Mouse (Mus musculus): ENCODE measurements at regions not wholly inside any gene's neighbourhood (a gene's known extent, or its start where the extent isn't known, plus 50 kb on each side); places are given as distances from the start of the nearest gene placed in this dataset.
"Not testable (repeated sequence)": the region's sequence is repeated elsewhere in the genome, so short reads cannot be mapped to it uniquely, and the experiment has no call there.

- no peaks in the 10 kb centered on the region for H3K36me3 ChIP-seq (ENCODE audit: insufficient read depth, low read length)
- H3K4me1 ChIP-seq (replicated peaks; ENCODE audit: low read depth, low read length) = no peaks in the 10 kb centered on the region
- H3K9me3 ChIP-seq (ENCODE audit: low read length) = peaks cover 12% of the 10 kb centered on the region
- no peak overlapping the region for H3K4me3 ChIP-seq (replicated peaks; ENCODE audit: low read length)
- no peak for TF ChIP-seq POU5F1 (IDR thresholded peaks at IDR 0.05; ENCODE audit: borderline replicate concordance, low read length)
- TF ChIP-seq NANOG (IDR thresholded peaks at IDR 0.05; ENCODE audit: borderline replicate concordance, low read length) = no peak
- no peak for TF ChIP-seq CTCF (conservative IDR thresholded peaks at IDR 0.05; ENCODE audit: low read length)
- no peaks in the 10 kb centered on the region for H3K27me3 ChIP-seq (ENCODE audit: insufficient read depth, low read length)
Observed at GRCm38 (mm10) chr2:3864872-3865271, 152.6 kb upstream of the Frmd4a start.

DNA sequence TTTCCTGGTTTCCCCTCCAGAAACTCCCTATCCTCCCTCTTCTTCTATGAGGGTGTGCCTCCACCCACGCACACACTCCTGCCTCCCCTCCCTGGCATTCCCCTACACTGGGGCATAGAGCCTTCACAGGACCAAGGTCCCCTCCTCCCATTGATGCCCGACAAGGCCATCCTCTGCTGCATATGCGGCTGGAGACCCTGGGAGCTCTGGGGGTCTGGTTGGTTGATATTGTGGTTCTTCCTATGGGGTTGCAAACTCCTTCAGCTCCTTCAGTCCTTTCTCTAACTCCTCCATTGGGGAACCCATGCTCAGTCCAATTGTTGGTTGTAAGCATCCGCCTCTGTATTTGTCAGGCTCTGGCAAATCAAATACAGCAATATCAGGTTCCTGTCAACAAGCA is 150.8 kb upstream of the Frmd4a start:
- not testable (repeated sequence) for H3K36me3 ChIP-seq (ENCODE audit: insufficient read depth, low read length); H3K4me3 ChIP-seq (replicated peaks; ENCODE audit: low read length); H3K27me3 ChIP-seq (ENCODE audit: insufficient read depth, low read length); H3K9me3 ChIP-seq (ENCODE audit: low read length); H3K4me1 ChIP-seq (replicated peaks; ENCODE audit: low read depth, low read length)

GRCm38 (mm10) chr2:3869701-3870100 is 147.8 kb upstream of the Frmd4a start:
- no peaks in the 10 kb centered on the region for H3K9me3 ChIP-seq (ENCODE audit: low read length)
- H3K27me3 ChIP-seq (ENCODE audit: insufficient read depth, low read length) = no peaks in the 10 kb centered on the region
- H3K4me1 ChIP-seq (replicated peaks; ENCODE audit: low read depth, low read length) = no peaks in the 10 kb centered on the region
- no peaks in the 10 kb centered on the region for H3K36me3 ChIP-seq (ENCODE audit: insufficient read depth, low read length)
- TF ChIP-seq NANOG (IDR thresholded peaks at IDR 0.05; ENCODE audit: borderline replicate concordance, low read length) = no peak
- TF ChIP-seq CTCF (conservative IDR thresholded peaks at IDR 0.05; ENCODE audit: low read length) = no peak
- TF ChIP-seq POU5F1 (IDR thresholded peaks at IDR 0.05; ENCODE audit: borderline replicate concordance, low read length) = no peak
- H3K4me3 ChIP-seq (replicated peaks; ENCODE audit: low read length) = no peak overlapping the region

DNA sequence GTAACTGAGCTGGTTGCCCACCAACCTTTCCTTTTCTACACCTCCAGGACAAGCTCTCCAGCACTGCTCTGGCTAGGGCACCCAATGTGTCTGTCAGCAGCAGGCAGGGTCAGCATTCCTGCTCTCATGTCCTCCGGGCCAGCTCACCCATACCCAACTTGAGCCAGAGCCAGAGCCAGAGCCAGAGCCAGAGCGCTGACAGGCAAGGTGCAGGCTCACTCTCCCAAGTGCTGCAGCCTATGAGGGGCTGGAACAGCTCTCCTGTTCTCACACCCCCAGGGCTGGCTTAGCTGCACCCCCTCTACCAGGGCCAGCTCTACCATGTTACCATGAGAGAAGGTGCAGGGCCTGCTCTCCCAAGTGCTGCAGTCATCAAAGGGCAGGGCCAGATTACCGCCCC is 145.8 kb upstream of the Frmd4a start:
- Histone ChIP-seq H3K27me3 (ENCODE audit: insufficient read depth, low read length) (no peaks in the 10 kb centered on the region), H3K9me3 (ENCODE audit: low read length) (no peaks in the 10 kb centered on the region), H3K4me3 (replicated peaks; ENCODE audit: low read length) (no peak overlapping the region), H3K36me3 (ENCODE audit: insufficient read depth, low read length) (no peaks in the 10 kb centered on the region), H3K4me1 (replicated peaks; ENCODE audit: low read depth, low read length) (no peaks in the 10 kb centered on the region)
- TF ChIP-seq CTCF (conservative IDR thresholded peaks at IDR 0.05; ENCODE audit: low read length) (no peak), NANOG (IDR thresholded peaks at IDR 0.05; ENCODE audit: borderline replicate concordance, low read length) (no peak), POU5F1 (IDR thresholded peaks at IDR 0.05; ENCODE audit: borderline replicate concordance, low read length) (no peak)

DNA sequence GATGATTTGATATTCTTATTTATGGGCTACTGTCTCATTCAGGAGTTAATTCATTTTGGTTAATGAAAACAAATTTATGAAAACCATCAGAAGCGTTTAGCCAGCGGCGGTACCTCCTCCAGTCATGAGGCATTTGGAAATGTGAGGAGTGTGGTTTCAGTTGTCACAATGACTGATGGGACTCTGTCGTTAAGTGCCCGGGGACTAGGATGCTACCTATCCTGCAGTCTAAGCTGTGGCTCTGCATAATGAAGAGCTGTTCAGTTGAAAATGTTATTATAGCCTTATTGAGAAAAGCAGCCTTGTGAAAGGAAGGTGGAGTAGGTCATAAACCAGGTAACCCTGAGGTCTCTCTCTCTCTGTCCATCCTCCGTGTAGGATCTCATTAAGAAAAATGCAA is 130.5 kb upstream of the Frmd4a start:
- Histone ChIP-seq H3K27me3 (ENCODE audit: insufficient read depth, low read length) (no peaks in the 10 kb centered on the region), H3K36me3 (ENCODE audit: insufficient read depth, low read length) (no peaks in the 10 kb centered on the region), H3K4me3 (replicated peaks; ENCODE audit: low read length) (no peak overlapping the region), H3K4me1 (replicated peaks; ENCODE audit: low read depth, low read length) (peaks cover 9% of the 10 kb centered on the region), H3K9me3 (ENCODE audit: low read length) (no peaks in the 10 kb centered on the region)
- TF ChIP-seq NANOG (IDR thresholded peaks at IDR 0.05; ENCODE audit: borderline replicate concordance, low read length) = no peak
- no peak for TF ChIP-seq CTCF (conservative IDR thresholded peaks at IDR 0.05; ENCODE audit: low read length)
- TF ChIP-seq POU5F1 (IDR thresholded peaks at IDR 0.05; ENCODE audit: borderline replicate concordance, low read length) = no peak

GRCm38 (mm10) chr2:3887845-3888433 is 129.6 kb upstream of the Frmd4a start:
- H3K9me3 ChIP-seq (ENCODE audit: low read length) = no peaks in the 10 kb centered on the region
- H3K4me3 ChIP-seq (replicated peaks; ENCODE audit: low read length) = no peak overlapping the region
- H3K36me3 ChIP-seq (ENCODE audit: insufficient read depth, low read length) = no peaks in the 10 kb centered on the region
- H3K4me1 ChIP-seq (replicated peaks; ENCODE audit: low read depth, low read length) = peaks cover 9% of the 10 kb centered on the region
- H3K27me3 ChIP-seq (ENCODE audit: insufficient read depth, low read length) = no peaks in the 10 kb centered on the region
- TF ChIP-seq POU5F1 (IDR thresholded peaks at IDR 0.05; ENCODE audit: borderline replicate concordance, low read length) = no peak
- no peak for TF ChIP-seq NANOG (IDR thresholded peaks at IDR 0.05; ENCODE audit: borderline replicate concordance, low read length)
- TF ChIP-seq CTCF (conservative IDR thresholded peaks at IDR 0.05; ENCODE audit: low read length) = no peak

GRCm38 (mm10) chr2:3889381-3889780 is 128.1 kb upstream of the Frmd4a start:
- no peak overlapping the region for H3K4me3 ChIP-seq (replicated peaks; ENCODE audit: low read length)
- no peaks in the 10 kb centered on the region for H3K9me3 ChIP-seq (ENCODE audit: low read length)
- no peaks in the 10 kb centered on the region for H3K36me3 ChIP-seq (ENCODE audit: insufficient read depth, low read length)
- TF ChIP-seq POU5F1 (IDR thresholded peaks at IDR 0.05; ENCODE audit: borderline replicate concordance, low read length) (no peak), NANOG (IDR thresholded peaks at IDR 0.05; ENCODE audit: borderline replicate concordance, low read length) (no peak), CTCF (conservative IDR thresholded peaks at IDR 0.05; ENCODE audit: low read length) (no peak)
- H3K27me3 ChIP-seq (ENCODE audit: insufficient read depth, low read length) = no peaks in the 10 kb centered on the region
- H3K4me1 ChIP-seq (replicated peaks; ENCODE audit: low read depth, low read length) = peaks cover 9% of the 10 kb centered on the region

- TF ChIP-seq NANOG (IDR thresholded peaks at IDR 0.05; ENCODE audit: borderline replicate concordance, low read length) (no peak), CTCF (conservative IDR thresholded peaks at IDR 0.05; ENCODE audit: low read length) (no peak), POU5F1 (IDR thresholded peaks at IDR 0.05; ENCODE audit: borderline replicate concordance, low read length) (no peak)
- Histone ChIP-seq H3K36me3 (ENCODE audit: insufficient read depth, low read length) (no peaks in the 10 kb centered on the region), H3K4me1 (replicated peaks; ENCODE audit: low read depth, low read length) (peaks cover 9% of the 10 kb centered on the region), H3K27me3 (ENCODE audit: insufficient read depth, low read length) (no peaks in the 10 kb centered on the region), H3K9me3 (ENCODE audit: low read length) (no peaks in the 10 kb centered on the region), H3K4me3 (replicated peaks; ENCODE audit: low read length) (no peak overlapping the region)
Observed at GRCm38 (mm10) chr2:3890462-3890861, 127.1 kb upstream of the Frmd4a start.

GRCm38 (mm10) chr2:3907026-3907425 is 110.5 kb upstream of the Frmd4a start:
- Histone ChIP-seq H3K9me3 (ENCODE audit: low read length) (no peaks in the 10 kb centered on the region), H3K27me3 (ENCODE audit: insufficient read depth, low read length) (no peaks in the 10 kb centered on the region), H3K36me3 (ENCODE audit: insufficient read depth, low read length) (no peaks in the 10 kb centered on the region), H3K4me1 (replicated peaks; ENCODE audit: low read depth, low read length) (0 out of 2 replicates have a peak, but pooled peaks cover 3% of the 10 kb centered on the region), H3K4me3 (replicated peaks; ENCODE audit: low read length) (no peak overlapping the region)
- TF ChIP-seq CTCF (conservative IDR thresholded peaks at IDR 0.05; ENCODE audit: low read length) = no peak
- TF ChIP-seq POU5F1 (IDR thresholded peaks at IDR 0.05; ENCODE audit: borderline replicate concordance, low read length) = no peak
- no peak for TF ChIP-seq NANOG (IDR thresholded peaks at IDR 0.05; ENCODE audit: borderline replicate concordance, low read length)
